Mouse (Mus musculus) thymus, postnatal 14 days (tissue): ENCODE results near the gene 6030445D17Rik.

Experiments
- DNase-seq: peaks from one replicate; pipeline ENCODE4 v3.0.0; 2021

Gene 6030445D17Rik

GRCm38 (mm10) chr4:136461206-136461605, 844 bp upstream of the 6030445D17Rik start:
- no peak for DNase-seq

- DNase-seq = no peak
Measured at GRCm38 (mm10) chr4:136461761-136462085, 327 bp upstream of the 6030445D17Rik start.

GRCm38 (mm10) chr4:136462839-136463178, 759 bp downstream of the 6030445D17Rik start:
- DNase-seq = no peak

GRCm38 (mm10) chr4:136463436-136463835, 1.4 kb downstream of the 6030445D17Rik start:
- DNase-seq = no peak

GRCm38 (mm10) chr4:136466226-136466625, 4.2 kb downstream of the 6030445D17Rik start:
- DNase-seq = no peak

- peak; percentile 21 for DNase-seq
Measured at GRCm38 (mm10) chr4:136468553-136469327, 6.7 kb downstream of the 6030445D17Rik start.

- DNase-seq = peak; percentile 90
Measured at GRCm38 (mm10) chr4:136469371-136469903, 7.4 kb downstream of the 6030445D17Rik start, which contains the start of gene Luzp1. Gene Luzp1 (plus strand): TSS chr4:136469761.

GRCm38 (mm10) chr4:136469941-136470346, 7.9 kb downstream of the 6030445D17Rik start:
- no peak for DNase-seq

- DNase-seq = peak; percentile 34
Measured at GRCm38 (mm10) chr4:136470347-136471071, 8.5 kb downstream of the 6030445D17Rik start.

GRCm38 (mm10) chr4:136476692-136477091, 14.6 kb downstream of the 6030445D17Rik start:
- DNase-seq = no peak

- DNase-seq = no peak
Measured at GRCm38 (mm10) chr4:136486549-136486948, 24.5 kb downstream of the 6030445D17Rik start.

GRCm38 (mm10) chr4:136495993-136496392, 33.9 kb downstream of the 6030445D17Rik start:
- no peak for DNase-seq

GRCm38 (mm10) chr4:136505426-136506215, 43.6 kb downstream of the 6030445D17Rik start:
- no peak for DNase-seq

- DNase-seq = peak; percentile 50
Measured at GRCm38 (mm10) chr4:136509857-136510256, 47.8 kb downstream of the 6030445D17Rik start.

- DNase-seq = no peak
Measured at GRCm38 (mm10) chr4:136511708-136512107, 49.7 kb downstream of the 6030445D17Rik start.

- DNase-seq = no peak
Measured at GRCm38 (mm10) chr4:136512905-136513304, 50.9 kb downstream of the 6030445D17Rik start.
